Mouse (Mus musculus): ENCODE measurements at regions not wholly inside any gene's neighbourhood (a gene's known extent, or its start where the extent isn't known, plus 50 kb on each side); places are given as distances from the start of the nearest gene placed in this dataset.

- Histone ChIP-seq H3K27ac (ENCODE audit: insufficient read depth, low read depth, low read length) (no peak overlapping the region), H3K4me1 (ENCODE audit: control insufficient read depth, insufficient read depth, insufficient read length, low read length) (no peaks in the 10 kb centered on the region), H3K4me3 (ENCODE audit: low read depth, low read length) (no peak overlapping the region), H3K27me3 (ENCODE audit: control insufficient read depth, insufficient read depth, low read length) (no peaks in the 10 kb centered on the region), H3K36me3 (ENCODE audit: control insufficient read depth, insufficient read depth, low read length) (no peaks in the 10 kb centered on the region)
- 51% methylated on average over 3 of the region's 3 CpGs for WGBS
- TF ChIP-seq POLR2A (IDR thresholded peaks at IDR 0.05; ENCODE audit: low read depth, low read length) (no peak), CTCF (IDR thresholded peaks at IDR 0.05; ENCODE audit: extremely low read depth, insufficient read length, insufficient replicate concordance, low read depth, low read length) (no peak)
These were observed 173.1 kb downstream of the Trib2 start for GRCm38 (mm10) chr12:15643669-15644068.

- WGBS = 61% methylated on average over 5 of the region's 5 CpGs
- Histone ChIP-seq H3K4me3 (ENCODE audit: low read depth, low read length) (no peak overlapping the region), H3K27ac (ENCODE audit: insufficient read depth, low read depth, low read length) (no peak overlapping the region), H3K27me3 (ENCODE audit: control insufficient read depth, insufficient read depth, low read length) (no peaks in the 10 kb centered on the region), H3K36me3 (ENCODE audit: control insufficient read depth, insufficient read depth, low read length) (no peaks in the 10 kb centered on the region), H3K4me1 (ENCODE audit: control insufficient read depth, insufficient read depth, insufficient read length, low read length) (no peaks in the 10 kb centered on the region)
- TF ChIP-seq CTCF (IDR thresholded peaks at IDR 0.05; ENCODE audit: extremely low read depth, insufficient read length, insufficient replicate concordance, low read depth, low read length) (no peak), POLR2A (IDR thresholded peaks at IDR 0.05; ENCODE audit: low read depth, low read length) (no peak)
These were observed 176.4 kb downstream of the Trib2 start for GRCm38 (mm10) chr12:15640320-15640719.

GRCm38 (mm10) chr12:15629971-15630370 lies 186.8 kb downstream of the Trib2 start:
- H3K36me3 ChIP-seq (ENCODE audit: control insufficient read depth, insufficient read depth, low read length) = no peaks in the 10 kb centered on the region
- TF ChIP-seq CTCF (IDR thresholded peaks at IDR 0.05; ENCODE audit: extremely low read depth, insufficient read length, insufficient replicate concordance, low read depth, low read length) (no peak), POLR2A (IDR thresholded peaks at IDR 0.05; ENCODE audit: low read depth, low read length) (no peak)
- H3K4me1 ChIP-seq (ENCODE audit: control insufficient read depth, insufficient read depth, insufficient read length, low read length) = no peaks in the 10 kb centered on the region
- 74% methylated on average over 3 of the region's 3 CpGs for WGBS
- H3K4me3 ChIP-seq (ENCODE audit: low read depth, low read length) = no peak overlapping the region
- no peak overlapping the region for H3K27ac ChIP-seq (ENCODE audit: insufficient read depth, low read depth, low read length)
- no peaks in the 10 kb centered on the region for H3K27me3 ChIP-seq (ENCODE audit: control insufficient read depth, insufficient read depth, low read length)

- no peaks in the 10 kb centered on the region for H3K4me1 ChIP-seq (ENCODE audit: control insufficient read depth, insufficient read depth, insufficient read length, low read length)
- H3K27me3 ChIP-seq (ENCODE audit: control insufficient read depth, insufficient read depth, low read length) = no peaks in the 10 kb centered on the region
- TF ChIP-seq POLR2A (IDR thresholded peaks at IDR 0.05; ENCODE audit: low read depth, low read length) = no peak
- TF ChIP-seq CTCF (IDR thresholded peaks at IDR 0.05; ENCODE audit: extremely low read depth, insufficient read length, insufficient replicate concordance, low read depth, low read length) = no peak
- H3K36me3 ChIP-seq (ENCODE audit: control insufficient read depth, insufficient read depth, low read length) = no peaks in the 10 kb centered on the region
- H3K27ac ChIP-seq (ENCODE audit: insufficient read depth, low read depth, low read length) = no peak overlapping the region
- H3K4me3 ChIP-seq (ENCODE audit: low read depth, low read length) = no peak overlapping the region
- 78% methylated on average over 2 of the region's 2 CpGs for WGBS
These were observed 197.2 kb downstream of the Trib2 start for GRCm38 (mm10) chr12:15619521-15619920.

GRCm38 (mm10) chr12:15617312-15617711 lies 199.4 kb downstream of the Trib2 start:
- Histone ChIP-seq H3K36me3 (ENCODE audit: control insufficient read depth, insufficient read depth, low read length) (no peaks in the 10 kb centered on the region), H3K4me1 (ENCODE audit: control insufficient read depth, insufficient read depth, insufficient read length, low read length) (no peaks in the 10 kb centered on the region), H3K27me3 (ENCODE audit: control insufficient read depth, insufficient read depth, low read length) (no peaks in the 10 kb centered on the region), H3K27ac (ENCODE audit: insufficient read depth, low read depth, low read length) (no peak overlapping the region), H3K4me3 (ENCODE audit: low read depth, low read length) (no peak overlapping the region)
- 75% methylated on average over 1 of the region's 1 CpGs for WGBS
- no peak for TF ChIP-seq CTCF (IDR thresholded peaks at IDR 0.05; ENCODE audit: extremely low read depth, insufficient read length, insufficient replicate concordance, low read depth, low read length)

- H3K4me3 ChIP-seq (ENCODE audit: low read depth, low read length) = no peak overlapping the region
- no peaks in the 10 kb centered on the region for H3K4me1 ChIP-seq (ENCODE audit: control insufficient read depth, insufficient read depth, insufficient read length, low read length)
- H3K36me3 ChIP-seq (ENCODE audit: control insufficient read depth, insufficient read depth, low read length) = no peaks in the 10 kb centered on the region
- TF ChIP-seq CTCF (IDR thresholded peaks at IDR 0.05; ENCODE audit: extremely low read depth, insufficient read length, insufficient replicate concordance, low read depth, low read length) = no peak
- no peak for TF ChIP-seq POLR2A (IDR thresholded peaks at IDR 0.05; ENCODE audit: low read depth, low read length)
- no peak overlapping the region for H3K27ac ChIP-seq (ENCODE audit: insufficient read depth, low read depth, low read length)
- H3K27me3 ChIP-seq (ENCODE audit: control insufficient read depth, insufficient read depth, low read length) = no peaks in the 10 kb centered on the region
- 68% methylated on average over 5 of the region's 5 CpGs for WGBS
These were observed 204.7 kb downstream of the Trib2 start for GRCm38 (mm10) chr12:15611847-15612580.

- TF ChIP-seq POLR2A (IDR thresholded peaks at IDR 0.05; ENCODE audit: low read depth, low read length) = no peak
- no peak for TF ChIP-seq CTCF (IDR thresholded peaks at IDR 0.05; ENCODE audit: extremely low read depth, insufficient read length, insufficient replicate concordance, low read depth, low read length)
- no peaks in the 10 kb centered on the region for H3K4me1 ChIP-seq (ENCODE audit: control insufficient read depth, insufficient read depth, insufficient read length, low read length)
- no peak overlapping the region for H3K4me3 ChIP-seq (ENCODE audit: low read depth, low read length)
- 95% methylated on average over 1 of the region's 1 CpGs for WGBS
- no peak overlapping the region for H3K27ac ChIP-seq (ENCODE audit: insufficient read depth, low read depth, low read length)
- no peaks in the 10 kb centered on the region for H3K27me3 ChIP-seq (ENCODE audit: control insufficient read depth, insufficient read depth, low read length)
- H3K36me3 ChIP-seq (ENCODE audit: control insufficient read depth, insufficient read depth, low read length) = no peaks in the 10 kb centered on the region
These were observed 209.6 kb downstream of the Trib2 start for GRCm38 (mm10) chr12:15607091-15607490.
